Mouse (Mus musculus) myocyte (in vitro differentiated cells): ENCODE measurements around the gene Cmklr1.

Source experiments
- CEBPB ChIP-seq: IDR thresholded peaks from 2 replicates; pipeline ENCODE4 v1.6.1; 2011; ENCODE audit warnings: mild to moderate bottlenecking, moderate library complexity; ENCODE audit not compliant: poor library complexity, insufficient read depth, severe bottlenecking
- E2F4 ChIP-seq: IDR thresholded peaks from one replicate; pipeline ENCODE4 v1.6.1; 2011; ENCODE audit warnings: mild to moderate bottlenecking, control low read depth, moderate library complexity; ENCODE audit not compliant: insufficient read depth
- POLR2A ChIP-seq: IDR thresholded peaks from one replicate; pipeline ENCODE4 v1.6.1; 2011; ENCODE audit warnings: low read depth, mild to moderate bottlenecking, control low read depth, moderate library complexity; ENCODE audit not compliant: insufficient read length
- USF1 ChIP-seq: IDR thresholded peaks from one replicate; pipeline ENCODE4 v1.6.1; 2011; ENCODE audit warnings: low read depth, mild to moderate bottlenecking, control low read depth, moderate library complexity

GRCm38 (mm10) chr5:113629248-113629647 lies 21.0 kb downstream of the Cmklr1 start:
- TF ChIP-seq E2F4 (no peak), POLR2A (no peak), CEBPB (no peak), USF1 (no peak)
